Mouse (Mus musculus) forebrain, embryonic 15.5 days (tissue): ENCODE data around the gene Olfr974. TPM values are rescaled to one million over a fixed set of nuclear protein-coding genes. Genes with fewer than 3 reads are reported as not detected.

Experiments used
- polyA plus RNA-seq: library from polyadenylated mRNA; unstranded; fragments of >200 nt; fragmentation: Nextera tagmentation; extraction: Ambion mirVana; gene quantifications from 2 replicates; pipeline ENCODE4 v1.2.1, GENCODE M21; 2015

Gene Olfr974
- polyA plus RNA-seq, 1 experiment from 2014 or later: not detected

Other genes with a start within 250 kb of the Olfr974 start
- gene Olfr149, start 230.4 kb upstream of the Olfr974 start, polyA plus RNA-seq: not detected in 2 replicates
- gene Olfr965, start 226.1 kb upstream of the Olfr974 start, polyA plus RNA-seq: not detected in 2 replicates
- gene Olfr150, start 206.5 kb upstream of the Olfr974 start, polyA plus RNA-seq: not detected in 2 replicates
- gene Olfr967, start 191.3 kb upstream of the Olfr974 start, polyA plus RNA-seq: not detected in 2 replicates
- not detected in 2 replicates for gene Olfr968, start 154.2 kb upstream of the Olfr974 start, polyA plus RNA-seq
- not detected in 2 replicates for gene Olfr969, start 146.6 kb upstream of the Olfr974 start, polyA plus RNA-seq
- not detected in 2 replicates for gene Olfr970, start 128.6 kb upstream of the Olfr974 start, polyA plus RNA-seq
- gene Olfr971, start 100.6 kb upstream of the Olfr974 start, polyA plus RNA-seq: not detected in 2 replicates
- not detected in 2 replicates for gene Olfr972, start 71.1 kb upstream of the Olfr974 start, polyA plus RNA-seq
- gene Olfr229, start 30.2 kb upstream of the Olfr974 start, polyA plus RNA-seq: not detected in 2 replicates
- not detected in 2 replicates for gene Olfr975, start 14.5 kb downstream of the Olfr974 start, polyA plus RNA-seq
- gene Olfr976, start 23.6 kb downstream of the Olfr974 start, polyA plus RNA-seq: not detected in 2 replicates
- gene Olfr978, start 54.6 kb downstream of the Olfr974 start, polyA plus RNA-seq: not detected in 2 replicates
- not detected in 2 replicates for gene Olfr979, start 66.0 kb downstream of the Olfr974 start, polyA plus RNA-seq
- gene Olfr980, start 72.1 kb downstream of the Olfr974 start, polyA plus RNA-seq: not detected in 2 replicates
- gene Olfr981, start 84.0 kb downstream of the Olfr974 start, polyA plus RNA-seq: not detected in 2 replicates
- not detected in 2 replicates for gene Olfr982, start 136.3 kb downstream of the Olfr974 start, polyA plus RNA-seq
- not detected in 2 replicates for gene Olfr983, start 156.1 kb downstream of the Olfr974 start, polyA plus RNA-seq
- gene Olfr984, start 176.7 kb downstream of the Olfr974 start, polyA plus RNA-seq: not detected in 2 replicates
- gene Olfr985, start 192.7 kb downstream of the Olfr974 start, polyA plus RNA-seq: not detected in 2 replicates
- gene Tmem225, start 210.6 kb downstream of the Olfr974 start, polyA plus RNA-seq: not detected in 2 replicates
- gene Olfr986, start 243.4 kb downstream of the Olfr974 start, polyA plus RNA-seq: not detected in 2 replicates